Mouse (Mus musculus): ENCODE results near the gene Gm17093. TPM values are rescaled to one million over a fixed set of nuclear protein-coding genes. Genes with fewer than 3 reads are reported as not detected.
"Not testable (repeated sequence)": the region's sequence is repeated elsewhere in the genome, so short reads cannot be mapped to it uniquely, and the experiment has no call there.

The Gm17093 gene
- not detected for total RNA-seq (2021)
- polyA plus RNA-seq (2012; rRNA removed) = not detected in 2 replicates
- long read RNA-seq = 0 reads

DNA sequence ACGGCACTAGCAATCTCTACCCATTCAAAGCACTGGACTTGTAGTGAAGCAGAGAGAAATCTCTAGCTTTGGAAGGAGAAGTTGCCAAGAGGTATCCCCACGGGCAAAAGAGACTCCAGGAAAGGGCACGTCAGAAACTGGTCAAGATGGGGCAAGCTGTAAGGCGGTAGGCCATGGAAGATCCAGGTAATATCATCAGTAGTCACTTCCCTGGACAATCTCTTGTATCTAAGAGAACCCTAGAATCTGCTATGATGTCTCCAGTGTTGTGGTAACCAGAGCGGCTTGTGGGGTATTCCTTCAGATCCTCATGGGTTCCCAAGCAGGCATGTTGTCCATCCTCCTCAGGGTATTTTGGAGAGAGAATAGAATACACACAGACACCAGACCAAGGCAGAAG lies at the start of gene Gm17093:
Gene Gm17093 (plus strand): TSS at position 301 of the 400 bp plus-strand sequence.
- H3K79me2 ChIP-seq (replicated peaks; ENCODE audit: control insufficient read depth, insufficient read depth, low read length); H3K4me1 ChIP-seq (ENCODE audit: control insufficient read depth, insufficient read depth, low read length); H3K36me3 ChIP-seq (ENCODE audit: control insufficient read depth, insufficient read depth, low read length); H3K27ac ChIP-seq; H3K9ac ChIP-seq (ENCODE audit: low read depth, low read length); H3K4me3 ChIP-seq; H3K27me3 ChIP-seq (ENCODE audit: control insufficient read depth, insufficient read depth, low read length); DNase-seq; intact Hi-C loops (cut with DNase I): not testable (repeated sequence)
- 73% methylated on average over 5 of the region's 5 CpGs for WGBS

DNA sequence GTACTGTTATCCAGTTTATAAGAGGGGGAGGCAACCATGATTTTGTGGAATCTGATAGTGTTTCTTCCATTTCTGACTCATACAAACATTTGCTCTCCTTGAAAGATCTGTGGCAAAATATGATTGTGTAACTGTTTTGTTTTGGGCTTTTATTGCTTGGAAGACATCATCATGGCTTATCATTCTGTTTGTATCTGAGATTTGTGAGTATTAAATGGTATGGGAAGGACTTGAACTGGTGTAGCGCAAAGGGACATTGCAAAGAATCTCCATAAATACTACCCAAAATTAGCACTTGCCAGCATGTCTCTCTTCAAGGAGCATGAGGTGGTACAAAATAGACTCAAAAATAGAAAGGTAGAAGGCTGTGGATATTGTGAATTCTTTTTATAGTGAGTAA lies 25.9 kb upstream of the Gm17093 start, which contains the start of gene BC061237:
Gene BC061237 (plus strand): TSS at position 301 of the 400 bp plus-strand sequence.
- DNase-seq; H3K4me3 ChIP-seq; intact Hi-C loops (cut with DNase I); H3K9ac ChIP-seq (ENCODE audit: low read depth, low read length); H3K27ac ChIP-seq; H3K4me1 ChIP-seq (ENCODE audit: control insufficient read depth, insufficient read depth, low read length); H3K36me3 ChIP-seq (ENCODE audit: control insufficient read depth, insufficient read depth, low read length); H3K27me3 ChIP-seq (ENCODE audit: control insufficient read depth, insufficient read depth, low read length); H3K79me2 ChIP-seq (replicated peaks; ENCODE audit: control insufficient read depth, insufficient read depth, low read length): not testable (repeated sequence)
- 94% methylated on average over 1 of the region's 1 CpGs for WGBS

DNA sequence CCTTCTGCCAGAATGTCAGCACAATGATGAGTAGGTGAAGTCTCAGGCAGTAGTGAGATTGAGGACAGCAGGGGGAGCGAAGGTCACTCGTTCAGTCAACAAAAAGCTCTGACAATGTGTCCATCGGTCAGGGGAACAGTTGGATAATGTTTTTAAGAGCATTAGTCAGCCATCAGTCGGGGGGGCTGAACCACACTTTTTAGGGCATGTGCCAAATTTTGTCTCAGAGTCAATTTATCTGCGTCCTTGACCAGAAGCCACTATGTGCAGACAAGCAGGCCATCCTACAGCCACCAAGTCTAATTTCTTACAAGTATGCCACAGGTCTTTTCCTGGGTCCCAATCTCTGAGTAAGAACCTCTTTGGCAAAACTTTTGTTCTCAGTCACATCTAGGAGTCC lies 29.9 kb downstream of the Gm17093 start:
- whole genome bisulfite sequencing = 71% methylated on average over 5 of the region's 5 CpGs
- H3K4me3 ChIP-seq; H3K27me3 ChIP-seq (ENCODE audit: control insufficient read depth, insufficient read depth, low read length); H3K27ac ChIP-seq; H3K36me3 ChIP-seq (ENCODE audit: control insufficient read depth, insufficient read depth, low read length); intact Hi-C loops (cut with DNase I); H3K9ac ChIP-seq (ENCODE audit: low read depth, low read length); H3K79me2 ChIP-seq (replicated peaks; ENCODE audit: control insufficient read depth, insufficient read depth, low read length); DNase-seq; H3K4me1 ChIP-seq (ENCODE audit: control insufficient read depth, insufficient read depth, low read length): not testable (repeated sequence)

Other genes starting within 250 kb of the Gm17093 start
- not detected for gene Gm8220, start 232.7 kb upstream of the Gm17093 start, total RNA-seq (2021)
- gene Gm8220, start 232.7 kb upstream of the Gm17093 start, polyA plus RNA-seq (2012; rRNA removed) = not detected in 2 replicates
- gene Gm5930, start 179.7 kb upstream of the Gm17093 start, total RNA-seq (2021) = not detected
- not detected in 2 replicates for gene Gm5930, start 179.7 kb upstream of the Gm17093 start, polyA plus RNA-seq (2012; rRNA removed)
- not detected for gene Gm8229, start 152.9 kb upstream of the Gm17093 start, total RNA-seq (2021)
- gene Gm8229, start 152.9 kb upstream of the Gm17093 start, polyA plus RNA-seq (2012; rRNA removed) = not detected in 2 replicates
- gene Gm3371, start 107.6 kb upstream of the Gm17093 start, total RNA-seq (2021) = not detected
- gene Gm3371, start 107.6 kb upstream of the Gm17093 start, polyA plus RNA-seq (2012; rRNA removed) = not detected in 2 replicates
- gene Gm8232, start 84.6 kb upstream of the Gm17093 start, total RNA-seq (2021) = not detected
- gene Gm8232, start 84.6 kb upstream of the Gm17093 start, polyA plus RNA-seq (2012; rRNA removed) = not detected in 2 replicates
- gene BC061237, start 25.8 kb upstream of the Gm17093 start, total RNA-seq (2021) = not detected
- gene BC061237, start 25.8 kb upstream of the Gm17093 start, polyA plus RNA-seq (2012; rRNA removed) = not detected in 2 replicates
- not detected for gene Gm8247, start 64.9 kb downstream of the Gm17093 start, total RNA-seq (2021)
- gene Gm8247, start 64.9 kb downstream of the Gm17093 start, polyA plus RNA-seq (2012; rRNA removed) = not detected in 2 replicates
- gene Gm5624, start 109.7 kb downstream of the Gm17093 start, total RNA-seq (2021) = not detected
- not detected in 2 replicates for gene Gm5624, start 109.7 kb downstream of the Gm17093 start, polyA plus RNA-seq (2012; rRNA removed)
- not detected for gene Gm8257, start 188.2 kb downstream of the Gm17093 start, total RNA-seq (2021)
- gene Gm8257, start 188.2 kb downstream of the Gm17093 start, polyA plus RNA-seq (2012; rRNA removed) = not detected in 2 replicates
- gene Gm8267, start 232.1 kb downstream of the Gm17093 start, total RNA-seq (2021) = not detected
- gene Gm8267, start 232.1 kb downstream of the Gm17093 start, polyA plus RNA-seq (2012; rRNA removed) = not detected in 2 replicates